Mouse (Mus musculus) left cerebral cortex, postnatal 4 days (tissue): Measurements from ENCODE around the gene Llgl2. TPM values are rescaled to one million over a fixed set of nuclear protein-coding genes. Genes with fewer than 3 reads are reported as not detected.

Experiments used
- DNase-seq: peaks from one replicate; pipeline ENCODE4 v3.0.0-alpha.2; 2022
- intact Hi-C: fragments of 180-260 bp; cut with DNase I; formaldehyde crosslinking; loops from one replicate; pipeline ENCODE4 v1.15.1; 2025
- total RNA-seq, 2 experiments: library from RNA; stranded (reverse); gene quantifications; 2 replicates each; pipeline ENCODE4 v1.2.3; 2021

Llgl2 gene
- 1 to 10 TPM; 1.1 to 2.4 TPM for total RNA-seq

- intact Hi-C loops: no loop called here
- peak; percentile 52 for DNase-seq
Observed at GRCm38 (mm10) chr11:115823774-115824740, at the start of gene Llgl2. TSS of gene Llgl2 (plus strand) at chr11:115824049.

DNA sequence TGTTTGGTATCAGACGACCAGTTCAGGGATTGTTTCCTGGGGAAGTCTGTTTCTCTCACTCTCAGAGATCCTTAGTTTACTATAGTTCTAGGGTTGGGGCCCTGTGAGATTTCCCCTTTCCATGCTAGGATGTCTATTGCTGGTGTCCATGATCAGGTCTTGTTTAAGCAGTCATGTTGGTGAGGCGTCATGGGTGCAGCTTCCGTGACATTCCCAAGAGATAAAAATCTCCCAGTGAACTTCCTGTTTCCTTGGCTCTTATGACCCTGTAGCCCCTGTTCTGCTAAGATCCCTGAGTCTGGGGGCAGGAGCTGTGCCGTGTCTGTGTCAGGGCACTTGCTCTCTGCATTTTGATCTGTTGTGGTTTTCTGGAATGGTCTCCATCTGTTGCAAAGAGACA, 49.2 kb upstream of the Llgl2 start:
- intact Hi-C loops: no loop called here
- DNase-seq: no peak

GRCm38 (mm10) chr11:115775821-115776665, 47.8 kb upstream of the Llgl2 start:
- DNase-seq: peak; percentile 35
- intact Hi-C loops: no loop called here

DNA sequence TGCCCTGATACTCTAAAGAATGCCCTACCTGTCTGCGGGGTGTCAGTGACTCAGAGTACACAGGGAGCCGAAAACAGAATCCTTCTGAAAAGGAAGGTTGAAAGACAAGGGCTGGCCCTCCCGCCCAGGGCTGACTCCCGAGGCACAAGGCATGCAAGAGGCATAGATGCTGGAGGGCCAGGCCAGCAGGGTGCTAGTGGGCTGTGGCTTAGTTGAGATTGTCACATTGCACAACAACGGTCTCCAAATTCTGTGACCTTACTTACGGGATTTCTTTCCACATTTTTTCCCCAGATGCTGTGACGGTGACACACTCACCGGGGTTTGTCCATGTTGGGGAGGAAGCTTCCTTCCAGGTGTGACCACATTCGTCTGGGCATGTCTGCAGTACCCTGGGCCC, 46.9 kb upstream of the Llgl2 start:
- no peak for DNase-seq
- intact Hi-C loops: no loop called here

GRCm38 (mm10) chr11:115777487-115778335, 46.1 kb upstream of the Llgl2 start:
- intact Hi-C loops: no loop called here
- DNase-seq: no peak

DNA sequence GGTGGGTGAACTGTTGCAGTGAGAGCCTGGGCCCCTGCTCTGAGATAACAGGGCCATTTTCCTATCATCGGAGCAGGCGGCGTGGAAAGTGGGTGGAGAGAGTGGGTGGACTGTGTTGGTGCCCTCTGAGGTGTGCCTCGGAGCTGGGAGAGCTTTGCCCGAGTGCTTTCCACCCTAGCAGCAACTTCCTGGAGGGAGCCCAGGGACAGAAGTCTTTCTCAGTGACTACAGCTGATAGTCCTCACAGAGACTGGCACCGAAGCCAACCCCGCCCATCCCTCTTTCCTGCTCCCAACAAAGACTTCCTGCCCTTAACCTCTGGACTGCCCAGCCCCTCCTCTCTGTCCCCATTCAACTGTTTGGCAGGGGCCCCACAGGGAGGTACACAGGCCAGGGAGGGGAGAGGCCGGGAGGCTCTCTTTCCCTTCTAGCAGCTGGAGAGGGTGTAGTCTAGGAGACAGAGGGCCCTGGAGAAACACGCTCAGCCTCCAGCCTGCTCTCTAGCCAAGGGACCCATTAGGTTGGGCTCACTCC, 44.7 kb upstream of the Llgl2 start:
- intact Hi-C loops: no loop called here
- peak; percentile 65 for DNase-seq

- peak; percentile 41 for DNase-seq
- intact Hi-C loops: no loop called here
Observed at GRCm38 (mm10) chr11:115780141-115781070, 43.4 kb upstream of the Llgl2 start.

DNA sequence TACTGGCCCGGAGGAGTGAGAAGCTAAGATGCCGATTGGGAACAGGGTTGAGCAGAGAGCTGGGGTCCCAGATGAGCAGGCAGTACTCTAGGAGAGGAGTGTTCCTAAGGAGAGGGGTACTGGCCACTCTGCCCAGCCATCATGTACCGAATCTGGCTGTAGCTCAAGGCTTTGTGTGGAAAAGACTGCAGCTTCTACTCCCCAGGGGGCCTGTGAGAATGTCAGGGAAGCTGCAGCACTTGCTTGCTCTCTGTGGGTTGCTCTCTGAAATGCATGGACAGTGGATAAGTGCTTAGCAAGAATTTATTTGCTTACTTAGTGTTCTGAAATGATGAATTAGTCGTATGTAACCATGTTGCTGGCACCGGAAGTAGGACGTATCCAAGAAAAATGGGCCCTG, 37.4 kb upstream of the Llgl2 start:
- intact Hi-C loops: no loop called here
- no peak for DNase-seq

GRCm38 (mm10) chr11:115789787-115790186, 34.1 kb upstream of the Llgl2 start:
- peak; percentile 75 for DNase-seq
- intact Hi-C loops: no loop called here

DNA sequence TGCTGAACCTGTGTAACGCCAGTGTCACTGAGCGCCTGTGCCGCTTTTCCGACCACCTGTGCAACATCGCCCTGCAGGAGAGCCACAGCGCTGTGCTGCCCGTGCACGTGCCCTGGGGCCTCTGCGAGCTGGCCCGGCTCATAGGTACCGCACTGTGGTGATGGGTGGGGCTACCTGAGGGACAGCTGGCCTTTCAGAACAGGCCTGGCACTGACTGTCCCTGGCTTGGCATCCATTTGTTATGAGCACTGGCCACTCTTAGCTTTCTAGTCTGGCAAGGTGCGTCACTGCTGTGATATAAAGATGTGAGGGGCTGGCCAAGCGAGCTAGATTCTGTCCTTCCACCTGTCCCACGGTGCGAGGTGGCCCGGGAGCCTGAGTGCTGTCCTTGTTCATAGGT, 31.9 kb upstream of the Llgl2 start:
- intact Hi-C loops: no loop called here

GRCm38 (mm10) chr11:115792353-115792752, 31.5 kb upstream of the Llgl2 start:
- intact Hi-C loops: no loop called here
- no peak for DNase-seq

More for the DNA sequence above, 31.9 kb upstream of the Llgl2 start:
- no peak for DNase-seq

DNA sequence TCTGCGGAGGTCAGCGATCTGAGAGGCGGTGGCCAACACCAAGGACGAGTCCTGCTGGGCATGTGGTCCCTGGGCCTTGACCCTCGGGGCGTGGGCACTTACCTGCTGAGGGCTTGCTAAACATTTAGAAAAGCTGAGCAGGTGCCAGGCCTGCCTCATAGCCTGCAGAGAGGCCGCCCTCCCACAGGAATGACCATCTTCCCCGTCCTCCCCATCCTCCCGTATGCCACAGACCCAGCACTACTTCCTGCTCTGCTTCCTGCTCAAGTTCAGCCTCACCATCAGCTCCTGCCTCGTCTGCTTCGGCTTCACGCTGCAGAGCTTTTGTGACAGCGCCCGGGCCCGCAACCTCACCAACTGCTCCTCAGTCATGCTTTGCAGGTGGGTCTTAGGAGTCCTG, 27.0 kb upstream of the Llgl2 start:
- DNase-seq: no peak
- intact Hi-C loops: no loop called here

DNA sequence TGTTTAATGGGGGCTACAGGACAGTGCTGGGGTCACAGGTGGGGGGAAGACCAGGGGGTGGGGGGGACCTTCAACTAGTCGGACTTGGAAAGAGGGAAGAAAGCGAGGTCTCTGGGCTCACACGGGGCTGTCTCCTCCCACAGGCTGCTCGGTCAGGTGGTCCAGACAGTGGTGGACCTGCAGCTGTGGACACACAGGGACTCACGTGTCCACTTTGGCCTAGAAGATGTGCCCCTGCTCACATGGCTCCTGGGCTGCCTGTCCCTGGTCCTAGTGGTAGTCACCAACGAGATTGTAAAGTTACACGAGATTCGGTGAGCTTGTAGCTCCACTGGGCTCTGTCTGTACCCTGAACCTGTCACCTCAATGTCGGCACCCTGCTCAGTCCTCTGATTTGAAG, 26.2 kb upstream of the Llgl2 start:
- intact Hi-C loops: no loop called here
- DNase-seq: no peak

GRCm38 (mm10) chr11:115800981-115801380, 22.9 kb upstream of the Llgl2 start:
- intact Hi-C loops: no loop called here

GRCm38 (mm10) chr11:115803072-115803709, 20.7 kb upstream of the Llgl2 start:
- intact Hi-C loops: no loop called here
- no peak for DNase-seq

More at GRCm38 (mm10) chr11:115800981-115801380, 22.9 kb upstream of the Llgl2 start:
- no peak for DNase-seq

DNA sequence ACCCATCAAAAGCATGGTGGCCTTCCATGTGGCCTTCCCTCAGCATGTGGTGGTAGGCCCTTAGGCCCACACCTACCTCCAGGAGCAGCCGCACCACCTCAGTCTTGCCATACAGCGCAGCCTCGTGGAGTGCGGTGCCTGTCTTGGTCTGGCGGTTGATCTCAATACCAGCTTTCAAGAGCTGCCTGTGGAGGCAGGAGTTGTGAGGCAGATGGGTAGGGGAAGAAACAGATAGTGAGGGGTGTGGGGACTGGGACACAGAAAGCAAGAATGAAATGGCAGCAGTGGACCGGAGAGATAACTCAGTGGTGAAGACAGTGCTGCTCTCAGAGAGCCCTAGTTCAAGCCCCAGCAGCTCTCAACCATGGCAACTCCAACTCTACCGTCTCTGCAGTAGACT, 18.8 kb upstream of the Llgl2 start:
- intact Hi-C loops: no loop called here
- no peak for DNase-seq

DNA sequence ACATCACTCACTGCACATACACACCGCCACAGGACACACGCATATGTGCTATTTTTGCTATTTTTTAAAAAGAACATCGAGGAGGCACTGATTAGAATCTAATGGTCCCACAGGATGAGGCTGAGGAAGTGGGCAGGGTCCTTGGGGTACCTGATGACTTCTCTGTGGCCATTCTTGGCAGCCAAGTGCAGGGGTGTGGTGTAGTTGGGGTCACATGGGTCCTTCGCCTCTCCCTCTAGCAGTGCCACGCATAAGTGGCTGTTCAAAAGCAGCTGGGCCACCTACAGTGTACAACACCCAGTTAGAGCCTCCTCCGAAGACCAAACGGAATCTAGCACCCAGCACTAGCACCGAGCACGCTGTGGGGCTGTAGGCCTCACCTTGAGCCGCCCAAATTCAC, 17.7 kb upstream of the Llgl2 start:
- intact Hi-C loops: no loop called here
- no peak for DNase-seq

DNA sequence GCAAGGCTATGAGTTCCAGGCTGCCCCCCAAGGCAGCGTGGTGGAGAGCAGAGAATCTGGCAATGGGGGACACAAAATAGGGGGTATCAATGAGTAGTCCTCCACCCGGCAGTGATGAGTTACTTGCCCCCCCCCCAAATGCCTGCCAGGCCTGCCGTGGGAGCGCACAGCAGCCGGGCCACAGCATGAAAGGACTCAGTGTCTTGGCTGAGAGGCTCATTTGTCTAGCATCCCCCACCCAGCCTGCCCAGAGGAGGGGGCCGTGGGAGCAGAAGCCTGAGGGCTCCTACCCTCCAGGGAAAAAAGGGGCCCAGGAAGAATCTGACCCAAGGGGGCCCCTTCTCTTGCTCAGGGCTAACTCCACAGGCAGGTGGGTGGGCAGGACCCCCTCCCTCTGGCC, 16.5 kb upstream of the Llgl2 start:
- peak; percentile 47 for DNase-seq
- intact Hi-C loops: no loop called here

DNA sequence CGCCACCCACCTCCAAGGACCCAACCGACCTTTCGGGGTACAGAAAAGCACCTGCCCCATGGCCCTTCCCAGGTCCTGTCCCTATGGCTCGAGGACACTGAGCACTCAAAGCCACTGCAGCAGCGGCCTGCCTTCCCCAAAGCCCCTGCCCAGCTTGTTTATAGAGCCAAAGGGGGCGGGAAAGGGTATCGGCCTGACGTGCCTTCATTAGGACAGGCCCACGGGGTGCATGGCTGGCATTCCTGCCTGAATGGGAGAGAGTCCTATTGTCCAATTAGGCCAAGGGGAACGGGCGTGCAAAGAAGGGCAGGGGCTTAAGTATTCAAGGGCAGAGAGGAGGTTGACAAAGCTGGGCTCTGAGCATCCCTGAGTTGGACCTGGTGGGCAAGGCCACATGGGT, 15.9 kb upstream of the Llgl2 start:
- intact Hi-C loops: no loop called here
- DNase-seq: no peak
